Mouse (Mus musculus): ENCODE results near the gene Uhrf1bp1l.

Gene Uhrf1bp1l

GRCm38 (mm10) chr10:89855251-89855875 lies 110.6 kb downstream of the Uhrf1bp1l start:
- DNase-seq, result no peak

- no peak for DNase-seq
Observed at GRCm38 (mm10) chr10:89856286-89856685, 111.5 kb downstream of the Uhrf1bp1l start.

- DNase-seq, result no peak
Observed at GRCm38 (mm10) chr10:89868211-89868610, 123.4 kb downstream of the Uhrf1bp1l start.

- no peak for DNase-seq
Observed at GRCm38 (mm10) chr10:89868836-89869235, 124.0 kb downstream of the Uhrf1bp1l start.

Data from lung, adult 18-20 months (tissue).